Mouse (Mus musculus): ENCODE data around the gene Qrich1.

- TF ChIP-seq CTCF (IDR thresholded peaks at IDR 0.05; ENCODE audit: low read depth, low read length) (no peak), POLR2A (IDR thresholded peaks at IDR 0.05; ENCODE audit: extremely low read depth, insufficient read depth, low read length) (no peak)
Measured at GRCm38 (mm10) chr9:108608889-108609288, 92.3 kb downstream of the Qrich1 start.
